Comparison of ENCODE assay signal across 8 mouse cellular contexts in genomic region chr8:81341191-81341590, GRCm38 (mm10). TPM values are rescaled to one million over a fixed set of nuclear protein-coding genes. Genes with fewer than 3 reads are reported as not detected.
DNase-seq lines count a peak whose midpoint lies in the region; ATAC-seq lines count a peak whose summit lies in the region.

No protein-coding gene starts in this region.

- H3K36me3 ChIP-seq in kidney, embryonic 14.5 days (ENCODE audit: control insufficient read depth, insufficient read depth, low read length), result no peaks in the 10 kb centered on the region
- no peaks in the 10 kb centered on the region for H3K36me3 ChIP-seq in embryonic facial prominence, embryonic 15.5 days
- no peaks in the 10 kb centered on the region for H3K36me3 ChIP-seq in midbrain, embryonic 14.5 days (ENCODE audit: control insufficient read depth, insufficient read depth, low read length)

- H3K9me3 ChIP-seq in kidney, embryonic 14.5 days (ENCODE audit: control insufficient read depth, low read length), result no peaks in the 10 kb centered on the region
- no peaks in the 10 kb centered on the region for H3K9me3 ChIP-seq in embryonic facial prominence, embryonic 15.5 days (replicated peaks)
- H3K9me3 ChIP-seq in midbrain, embryonic 14.5 days (ENCODE audit: control insufficient read depth, low read length), result no peaks in the 10 kb centered on the region

- ATAC-seq in kidney, embryonic 14.5 days (ENCODE audit: low FRiP score, low TSS enrichment), result no peak
- ATAC-seq in embryonic facial prominence, embryonic 15.5 days (ENCODE audit: insufficient number of reproducible peaks, low FRiP score, low TSS enrichment, low read depth), result no peak
- ATAC-seq in midbrain, embryonic 14.5 days (ENCODE audit: low FRiP score, low TSS enrichment), result 0 out of 2 replicates have a peak, but pooled peaks have one; percentile 2

- no peak overlapping the region for H3K9ac ChIP-seq in kidney, embryonic 14.5 days (ENCODE audit: low read depth, low read length)
- no peak overlapping the region for H3K9ac ChIP-seq in embryonic facial prominence, embryonic 15.5 days
- H3K9ac ChIP-seq in midbrain, embryonic 14.5 days (replicated peaks; ENCODE audit: low read length), result no peak overlapping the region

- peak overlapping the region; percentile 94 for H3K4me2 ChIP-seq in kidney, embryonic 14.5 days (replicated peaks; ENCODE audit: low read depth, low read length)
- peak overlapping the region; percentile 95 for H3K4me2 ChIP-seq in embryonic facial prominence, embryonic 15.5 days (replicated peaks)
- H3K4me2 ChIP-seq in midbrain, embryonic 14.5 days (ENCODE audit: low read length), result peak overlapping the region; percentile 94

- DNase-seq in kidney, adult 9 months, result no peak
- DNase-seq in layer of hippocampus, adult 8-10 months (ENCODE audit: low spot score in 2 of 2), result peak; percentile 34
- no peak for DNase-seq in midbrain, embryonic 14.5 days
- no peak for DNase-seq in left cerebral cortex, adult 8-10 months (ENCODE audit: low spot score in 2 of 2)
- DNase-seq in thymus, postnatal 10 days (ENCODE audit: low spot score in 2 of 2), result no peak
- no peak for DNase-seq in kidney, postnatal 25 days

- WGBS in kidney, embryonic 14.5 days, result 43% methylated on average over 5 of the region's 5 CpGs
- WGBS in embryonic facial prominence, embryonic 15.5 days, result 56% methylated on average over 5 of the region's 5 CpGs
- WGBS in midbrain, embryonic 14.5 days, result 50% methylated on average over 5 of the region's 5 CpGs

- no peak overlapping the region for H3K27ac ChIP-seq in kidney, embryonic 14.5 days (ENCODE audit: low read depth, low read length)
- H3K27ac ChIP-seq in embryonic facial prominence, embryonic 15.5 days (replicated peaks), result no peak overlapping the region
- no peak overlapping the region for H3K27ac ChIP-seq in midbrain, embryonic 14.5 days (replicated peaks; ENCODE audit: low read depth, low read length)

- peak overlapping the region; percentile 58; the same call in 1 of the 2 replicates for H3K4me3 ChIP-seq in kidney, embryonic 14.5 days (ENCODE audit: low read length)
- peak overlapping the region; percentile 60 for H3K4me3 ChIP-seq in embryonic facial prominence, embryonic 15.5 days (replicated peaks)
- H3K4me3 ChIP-seq in midbrain, embryonic 14.5 days (replicated peaks; ENCODE audit: low read depth, low read length), result peak overlapping the region; percentile 64; the same call in 1 of the 2 replicates

- H3K27me3 ChIP-seq in kidney, embryonic 14.5 days (ENCODE audit: control insufficient read depth, insufficient read depth, low read length), result no peaks in the 10 kb centered on the region
- peaks cover 4% of the 10 kb centered on the region; the same call in 1 of the 2 replicates for H3K27me3 ChIP-seq in embryonic facial prominence, embryonic 15.5 days
- no peaks in the 10 kb centered on the region for H3K27me3 ChIP-seq in midbrain, embryonic 14.5 days (ENCODE audit: control insufficient read depth, insufficient read depth, low read length)

- 0 out of 2 replicates have a peak, but pooled peaks cover 2% of the 10 kb centered on the region for H3K4me1 ChIP-seq in kidney, embryonic 14.5 days (ENCODE audit: control insufficient read depth, insufficient read depth, low read length)
- peaks cover 11% of the 10 kb centered on the region for H3K4me1 ChIP-seq in embryonic facial prominence, embryonic 15.5 days
- H3K4me1 ChIP-seq in midbrain, embryonic 14.5 days (ENCODE audit: control insufficient read depth, insufficient read depth, low read length), result 0 out of 2 replicates have a peak, but pooled peaks cover 3% of the 10 kb centered on the region

RNA-seq across cellular contexts. Expression of gene Inpp4b, which starts 1.2 kb away (rescaled TPM):
- polyA plus RNA-seq in kidney, embryonic 14.5 days (2014; fragmentation: Nextera tagmentation; extraction: Ambion mirVana), result 5.2 and 12.3 TPM in 2 replicates
- polyA plus RNA-seq in embryonic facial prominence, embryonic 15.5 days (2015; fragmentation: Nextera tagmentation; extraction: Ambion mirVana), result 19.6 and 22.4 TPM in 2 replicates
- total RNA-seq in layer of hippocampus, adult 8-10 months (2022), result 10 to 100 TPM; 10.6 to 13.5 (median 11.5) TPM
- polyA plus RNA-seq in midbrain, embryonic 14.5 days (2014; fragmentation: Nextera tagmentation; extraction: Ambion mirVana), result 6.2 and 8.1 TPM in 2 replicates
- total RNA-seq in left cerebral cortex, adult 8-10 months (2022), result 10 to 100 TPM; 11.3 to 14.2 (median 12.9) TPM

Comparison
In these comparisons a context has a peak if more than half of its experiments do, and no peak if none do; other contexts are left out.
1. DNase-seq: peak in layer of hippocampus, adult 8-10 months (2 of 2); none in kidney, adult 9 months (single experiment), midbrain, embryonic 14.5 days (single experiment), left cerebral cortex, adult 8-10 months (0 of 2), thymus, postnatal 10 days (0 of 2) and kidney, postnatal 25 days (0 of 2).
2. Peak in every context shown above with its lines, with median percentiles within 50 percentile points of each other: H3K4me2 ChIP-seq and H3K4me3 ChIP-seq.